Mouse (Mus musculus) heart, postnatal 4 days (tissue): Measurements from ENCODE around the gene Engase. TPM values are rescaled to one million over a fixed set of nuclear protein-coding genes. Genes with fewer than 3 reads are reported as not detected.
A peak's percentile ranks its signal among the peaks of the same experiment; 100 is the strongest.

Experiments
- DNase-seq: peaks from one replicate; pipeline ENCODE4 v3.0.0; 2021
- total RNA-seq, 2 experiments: library from RNA; stranded (reverse); gene quantifications; 2 replicates each; pipeline ENCODE4 v1.2.3; 2021

The Engase gene
- total RNA-seq, 2 experiments from 2014 or later: 4.0 to 5.8 TPM

- no peak for DNase-seq
Observed at GRCm38 (mm10) chr11:118530313-118530712, 53.7 kb downstream of the Engase start.

GRCm38 (mm10) chr11:118534382-118535092, 57.9 kb downstream of the Engase start:
- DNase-seq: peak; percentile 60

GRCm38 (mm10) chr11:118538008-118538407, 61.4 kb downstream of the Engase start:
- DNase-seq: no peak

Other genes with a start within 250 kb of the Engase start
- 10 to 100 TPM; 38.3 to 39.1 TPM for gene Cyth1, start 228.2 kb upstream of the Engase start, total RNA-seq
- gene Usp36, start 186.6 kb upstream of the Engase start, total RNA-seq: 10 to 100 TPM; 15.5 to 18.7 TPM
- 1 to 10 TPM; 1.9 to 2.5 TPM for gene Cep295nl, start 134.3 kb upstream of the Engase start, total RNA-seq
- gene Timp2, start 121.1 kb upstream of the Engase start, total RNA-seq: 100 to 1,000 TPM; 206 to 223 TPM
- gene Lgals3bp, start 74.7 kb upstream of the Engase start, total RNA-seq: 10 to 100 TPM; 20.2 to 24.4 TPM
- 10 to 100 TPM; 19.6 to 20.2 TPM for gene Cant1, start 57.7 kb upstream of the Engase start, total RNA-seq
- gene C1qtnf1, start 48.6 kb upstream of the Engase start, total RNA-seq: 10 to 100 TPM; 21.2 to 25.1 TPM